In the genomic region with DNA sequence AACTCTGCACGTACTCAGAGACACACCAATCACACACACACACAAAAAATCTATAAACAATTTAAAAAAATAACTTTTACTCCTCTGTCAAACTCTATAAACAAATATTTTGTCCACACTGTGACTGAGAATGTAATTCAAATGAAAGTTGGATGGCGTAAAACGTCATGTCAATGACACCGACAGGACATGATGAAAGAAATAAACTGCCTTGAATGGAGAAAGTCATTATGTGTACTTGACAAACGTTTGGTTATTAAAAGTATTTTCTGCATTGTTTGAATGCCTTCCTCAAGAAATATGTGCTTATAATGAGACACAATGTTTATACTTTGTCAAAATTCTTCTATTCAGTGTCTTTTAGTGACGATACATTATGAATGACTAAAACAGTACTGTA, we compare ENCODE assay signal across 20 mouse cellular contexts.
DNase-seq lines count a peak whose midpoint lies in the region; ATAC-seq and TF ChIP-seq lines count a peak whose summit lies in the region.
"Had no signal": no experiment of that assay in that cellular context is flagged by ENCODE, and none has a peak within 500 bp of the region (broad histone marks: within the 10 kb centered on the region; RNA-seq: fewer than 3 reads in every experiment).

No protein-coding gene starts in this region.

- H3K4me2 ChIP-seq in lung, embryonic 15.5 days, result no peak overlapping the region
- H3K4me2 ChIP-seq in lung, postnatal 0 days (replicated peaks; ENCODE audit: low read depth, low read length), result no peak overlapping the region
- H3K4me2 ChIP-seq: embryonic facial prominence, embryonic 12.5 days; forebrain, embryonic 13.5 days; forebrain, embryonic 15.5 days had no signal

- 35% methylated on average over 6 of the region's 6 CpGs for WGBS in lung, embryonic 15.5 days
- WGBS in lung, postnatal 0 days, result 45% methylated on average over 6 of the region's 6 CpGs

- no peaks in the 10 kb centered on the region for H3K27me3 ChIP-seq in lung, embryonic 15.5 days
- H3K27me3 ChIP-seq in lung, postnatal 0 days (replicated peaks; ENCODE audit: insufficient read depth, low read length), result no peaks in the 10 kb centered on the region
- H3K27me3 ChIP-seq: embryonic facial prominence, embryonic 12.5 days; forebrain, embryonic 13.5 days; forebrain, embryonic 15.5 days had no signal

- H3K4me3 ChIP-seq in lung, embryonic 15.5 days, result no peak overlapping the region
- H3K4me3 ChIP-seq in lung, postnatal 0 days (ENCODE audit: low read depth, low read length), result no peak overlapping the region
- H3K4me3 ChIP-seq: embryonic facial prominence, embryonic 10.5 days; embryonic facial prominence, embryonic 12.5 days; forebrain, embryonic 13.5 days; forebrain, embryonic 15.5 days had no signal

- H3K36me3 ChIP-seq in lung, embryonic 15.5 days, result no peaks in the 10 kb centered on the region
- no peaks in the 10 kb centered on the region for H3K36me3 ChIP-seq in lung, postnatal 0 days (ENCODE audit: insufficient read depth, low read length)
- H3K36me3 ChIP-seq: embryonic facial prominence, embryonic 10.5 days; embryonic facial prominence, embryonic 12.5 days; forebrain, embryonic 15.5 days had no signal

- no peak for DNase-seq in lung, postnatal 10 days
- peak; percentile 19 for DNase-seq in lung, postnatal 0 days (ENCODE audit: low spot score)
- no peak for DNase-seq in lung, adult 18-20 months
- no peak for DNase-seq in right cerebral cortex, postnatal 36 days (ENCODE audit: low spot score in 2 of 2)
- DNase-seq: adrenal gland, adult 8-10 months; adrenal gland, postnatal 14 days; adrenal gland, postnatal 36 days; cerebellum, adult 11-12 months; cerebellum, adult 2 months; cerebellum, adult 9-10 months; cerebellum, postnatal 10 days; cerebellum, postnatal 25 days; forebrain, postnatal 0 days had no signal

- 0 out of 2 replicates have a peak, but pooled peaks cover 4% of the 10 kb centered on the region for H3K4me1 ChIP-seq in lung, embryonic 15.5 days
- H3K4me1 ChIP-seq in lung, postnatal 0 days (ENCODE audit: insufficient read depth, low read depth, low read length), result no peaks in the 10 kb centered on the region
- H3K4me1 ChIP-seq: embryonic facial prominence, embryonic 10.5 days; embryonic facial prominence, embryonic 12.5 days; forebrain, embryonic 13.5 days had no signal

- no peak overlapping the region for H3K9ac ChIP-seq in lung, embryonic 15.5 days
- no peak overlapping the region for H3K9ac ChIP-seq in lung, postnatal 0 days (replicated peaks; ENCODE audit: low read depth)
- H3K9ac ChIP-seq: embryonic facial prominence, embryonic 12.5 days; forebrain, embryonic 13.5 days; forebrain, embryonic 15.5 days; forebrain, postnatal 0 days had no signal

- no peak for TF ChIP-seq CTCF in lung, postnatal 0 days (IDR thresholded peaks at IDR 0.05)

- no peak overlapping the region for H3K27ac ChIP-seq in lung, embryonic 15.5 days
- no peak overlapping the region for H3K27ac ChIP-seq in lung, postnatal 0 days (ENCODE audit: low read length)
- H3K27ac ChIP-seq: embryonic facial prominence, embryonic 10.5 days; embryonic facial prominence, embryonic 12.5 days; forebrain, embryonic 13.5 days; forebrain, embryonic 15.5 days had no signal

- no peak for TF ChIP-seq EP300 in lung, postnatal 0 days (IDR thresholded peaks at IDR 0.05)

- H3K9me3 ChIP-seq in lung, embryonic 15.5 days, result no peaks in the 10 kb centered on the region
- H3K9me3 ChIP-seq in lung, postnatal 0 days (ENCODE audit: low read length), result no peaks in the 10 kb centered on the region
- H3K9me3 ChIP-seq: embryonic facial prominence, embryonic 10.5 days; embryonic facial prominence, embryonic 12.5 days; forebrain, embryonic 13.5 days; forebrain, embryonic 15.5 days had no signal

- peak; percentile 77; the same call in 1 of the 2 replicates for ATAC-seq in lung, embryonic 15.5 days (ENCODE audit: borderline replicate concordance, extremely low read depth, low FRiP score, low TSS enrichment)
- no peak for ATAC-seq in lung, postnatal 0 days
- ATAC-seq: activated CD4-positive, CD25-positive, alpha-beta regulatory T cell, adult 4 months; forebrain, embryonic 13.5 days; forebrain, embryonic 15.5 days; forebrain, postnatal 0 days; Patski had no signal
